Mouse (Mus musculus): ENCODE data around the gene Armcx4. TPM values are rescaled to one million over a fixed set of nuclear protein-coding genes. Genes with fewer than 3 reads are reported as not detected.
"Not testable (repeated sequence)": the region's sequence is repeated elsewhere in the genome, so short reads cannot be mapped to it uniquely, and the experiment has no call there.

Armcx4 gene
- total RNA-seq (2021) = 10 to 100 TPM; 23.8 to 25.6 TPM

DNA sequence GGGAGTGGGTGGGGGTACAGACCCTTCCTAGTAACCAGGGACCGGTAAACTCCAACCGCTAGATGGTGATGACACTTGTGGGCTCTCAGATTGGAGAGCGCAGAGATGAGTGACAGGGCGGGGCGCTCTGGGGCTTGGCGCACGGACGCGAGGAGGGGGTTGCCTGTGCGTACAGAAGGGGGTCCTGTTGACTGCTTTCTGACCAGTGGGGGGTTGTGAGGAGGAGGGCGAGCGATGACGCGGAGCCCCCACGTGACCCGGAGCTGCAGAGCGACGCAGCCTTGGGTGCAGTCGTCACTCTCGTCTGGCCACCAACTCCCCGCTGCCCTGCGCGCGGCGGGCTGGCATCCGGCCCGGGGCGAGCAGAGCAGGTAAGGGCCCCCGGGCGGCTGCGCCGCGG, at the start of gene Armcx4:
Gene Armcx4, plus strand, starts transcription at position 253 of the 400 bp plus-strand sequence.
- DNase-seq = peak; percentile 69 to 77
- intact Hi-C loops (cut with DNase I) = loop anchor here (5.0 kb wide), 2 partner anchors 39 to 74 kb away; no protein-coding TSS in a partner anchor

DNA sequence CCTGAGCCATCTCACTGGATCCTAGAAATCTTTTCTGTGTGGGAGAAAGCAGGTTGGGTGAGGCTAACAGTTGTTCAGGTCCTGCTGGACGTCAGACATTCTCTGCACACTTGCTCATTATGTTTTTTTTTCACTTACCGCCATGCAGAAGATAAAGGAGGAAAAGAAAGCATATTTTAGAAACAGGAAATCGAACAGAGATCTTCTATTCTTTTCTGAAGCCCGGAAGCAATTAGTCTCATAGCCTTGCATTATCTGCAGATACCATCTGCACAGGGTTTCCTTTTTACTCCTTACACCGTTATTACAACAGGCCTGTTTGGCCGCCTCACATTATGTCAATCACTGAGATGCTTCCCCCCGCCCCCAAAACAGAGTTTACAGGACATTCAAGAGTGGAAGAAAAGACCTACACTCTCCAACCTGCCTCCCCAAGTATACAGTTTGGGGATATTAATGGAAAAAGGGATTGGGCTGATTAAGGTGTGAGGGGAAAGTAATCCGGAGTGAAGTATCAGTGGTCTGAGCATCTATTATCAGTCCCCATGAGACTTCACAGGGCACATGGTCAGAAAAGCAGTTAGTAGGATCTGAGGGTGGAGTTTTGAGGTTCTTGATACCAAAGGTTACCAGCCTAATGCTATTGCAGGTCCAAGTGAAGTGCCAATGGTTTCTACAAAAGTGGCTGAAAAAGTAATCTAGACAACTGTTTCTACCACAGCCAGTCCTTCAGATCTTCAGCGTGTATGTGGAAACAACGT, 45.1 kb upstream of the Armcx4 start:
- intact Hi-C loops (cut with DNase I) = no loop called here
- DNase-seq = peak in 1 of 2 experiments; percentile 4

DNA sequence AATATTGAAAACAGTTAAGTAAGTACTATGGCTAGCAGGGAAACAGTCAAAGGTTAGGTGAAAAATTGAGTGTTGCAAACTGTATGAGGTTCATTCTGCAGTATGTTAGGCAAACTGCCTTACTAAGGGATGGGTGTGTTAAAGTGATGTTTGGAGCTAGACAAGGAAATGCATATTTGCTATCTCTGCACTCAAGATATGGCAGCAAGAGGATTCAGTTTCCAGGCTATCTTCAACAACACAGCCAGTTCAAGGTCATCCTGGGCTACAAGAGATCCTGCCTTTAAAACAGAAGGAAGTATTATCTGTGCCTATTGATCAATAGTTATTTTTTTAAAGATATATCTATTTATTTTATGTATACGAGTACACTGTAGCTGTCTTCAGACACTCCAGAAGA, 40.0 kb upstream of the Armcx4 start:
- no peak for DNase-seq
- intact Hi-C loops (cut with DNase I) = loop anchor here (5.0 kb wide), 2 partner anchors 34 to 41 kb away; partner anchors contain the start of gene Armcx4

DNA sequence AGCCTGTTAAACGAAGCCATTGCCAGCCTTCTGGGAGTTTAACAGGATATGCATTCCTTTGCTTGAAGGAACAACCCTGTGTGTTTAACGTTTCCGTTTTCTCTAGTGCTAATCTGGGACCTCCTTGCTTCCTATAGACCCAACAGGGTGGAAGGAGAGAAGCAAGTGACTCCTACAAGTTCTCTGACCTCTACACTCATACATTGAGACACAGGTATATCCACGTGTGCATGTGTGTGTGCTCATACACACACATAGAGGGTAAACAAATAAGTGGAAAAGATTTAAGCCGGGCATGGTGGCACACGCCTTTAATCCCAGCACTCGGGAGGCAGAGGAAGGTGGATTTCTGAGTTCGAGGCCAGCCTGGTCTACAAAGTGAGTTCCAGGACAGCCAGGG, 38.9 kb upstream of the Armcx4 start:
- intact Hi-C loops (cut with DNase I) = loop anchor here (5.0 kb wide), 2 partner anchors 35 to 40 kb away; partner anchors contain the start of gene Armcx4
- no peak for DNase-seq

DNA sequence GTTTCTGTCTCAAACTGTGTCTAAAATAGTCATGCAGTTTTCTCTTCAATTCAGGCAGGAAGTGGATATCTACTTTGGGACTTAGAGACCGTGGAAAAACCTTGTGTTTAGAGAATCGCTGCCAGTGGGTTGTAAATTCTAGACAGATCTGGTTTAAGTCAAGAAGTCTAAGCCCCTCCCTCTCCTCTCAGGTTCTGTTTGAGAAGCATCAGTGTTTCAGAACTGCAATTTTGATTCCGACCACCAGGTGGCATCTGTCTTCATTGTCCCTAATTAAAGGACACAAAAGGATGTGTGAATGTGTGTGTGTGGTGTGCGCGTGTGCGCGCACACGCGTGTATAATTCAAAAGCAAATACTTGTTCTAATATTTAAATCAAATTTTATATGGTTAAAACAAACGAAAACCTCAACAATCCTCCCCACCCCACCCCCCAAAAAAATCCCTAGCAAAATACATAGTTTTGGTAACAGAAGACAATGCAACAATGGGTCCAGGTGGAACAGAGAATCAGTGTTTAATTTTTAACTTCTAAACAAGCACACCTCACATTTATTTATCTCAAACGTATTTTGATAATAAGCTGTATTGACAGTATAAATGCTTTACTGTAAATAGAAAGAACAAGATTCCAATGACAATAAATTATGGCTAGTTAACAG, 38.2 kb upstream of the Armcx4 start:
- peak; percentile 81 to 85 for DNase-seq
- intact Hi-C loops (cut with DNase I) = loop anchor here (2.0 to 5.0 kb wide), 4 partner anchors 36 to 265 kb away; partner anchors contain the start of genes Armcx1 and Armcx4

DNA sequence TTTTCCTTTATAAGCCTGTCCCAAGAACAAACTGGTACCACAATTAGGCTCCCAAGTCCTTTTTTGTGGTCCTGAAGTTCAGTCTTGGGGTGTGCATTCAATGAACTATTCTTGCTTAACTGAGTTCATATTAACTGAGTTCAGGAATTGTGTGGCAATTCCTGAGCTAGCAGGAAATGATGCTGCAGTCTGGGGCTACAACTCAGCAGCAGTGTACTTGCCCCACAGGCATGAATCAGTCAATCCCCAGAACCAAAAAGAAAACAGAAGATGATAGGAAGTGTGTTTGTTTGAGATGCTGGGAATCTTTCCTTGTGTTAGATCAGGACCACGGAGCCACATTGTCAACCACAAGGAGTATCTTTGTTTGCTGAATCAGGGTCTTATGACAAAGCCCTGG, 34.3 kb upstream of the Armcx4 start:
- intact Hi-C loops (cut with DNase I) = no loop called here

DNA sequence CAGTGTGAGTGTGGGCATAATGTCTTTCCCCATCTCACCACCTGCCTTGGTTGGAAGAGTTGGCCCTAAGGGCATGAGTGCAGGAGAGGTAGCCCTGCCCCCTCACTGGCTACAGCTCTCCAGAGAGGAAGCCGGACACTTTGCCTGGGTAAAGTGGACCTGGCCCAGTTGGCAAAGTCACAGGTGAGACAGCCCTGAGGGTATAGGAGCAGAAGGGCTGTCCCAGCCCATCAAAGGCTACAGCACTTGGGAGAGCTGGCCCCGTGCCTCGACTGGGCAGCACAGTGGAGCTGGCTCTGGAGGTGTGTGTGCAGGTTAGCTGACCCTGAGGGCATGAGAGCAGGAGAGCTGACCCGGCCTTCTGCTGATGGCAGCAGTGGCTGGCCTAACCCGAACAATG, 24.7 kb upstream of the Armcx4 start:
- intact Hi-C loops (cut with DNase I) = no loop called here
- no peak for DNase-seq

More for the DNA sequence above, 34.3 kb upstream of the Armcx4 start:
- no peak for DNase-seq

DNA sequence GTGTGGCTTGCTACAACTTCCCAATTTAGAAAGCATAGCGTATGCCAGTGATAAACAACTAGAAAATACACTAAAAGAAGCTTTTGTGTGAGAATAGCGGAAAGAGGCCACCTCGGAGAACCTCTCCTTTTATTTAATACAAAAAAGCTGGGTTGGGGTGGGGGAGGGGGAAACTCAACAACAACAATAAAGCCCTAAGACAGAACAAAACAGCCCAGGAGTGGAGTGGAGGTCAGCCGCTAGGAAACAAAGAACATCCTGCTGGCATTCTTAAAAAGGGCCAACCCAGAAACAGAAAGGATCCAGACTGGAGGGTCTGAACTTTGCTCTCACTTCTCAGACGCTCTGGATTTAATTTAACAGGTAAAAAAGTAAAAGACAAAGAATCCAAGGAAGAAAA, 11.3 kb upstream of the Armcx4 start:
- intact Hi-C loops (cut with DNase I) = no loop called here
- no peak for DNase-seq

DNA sequence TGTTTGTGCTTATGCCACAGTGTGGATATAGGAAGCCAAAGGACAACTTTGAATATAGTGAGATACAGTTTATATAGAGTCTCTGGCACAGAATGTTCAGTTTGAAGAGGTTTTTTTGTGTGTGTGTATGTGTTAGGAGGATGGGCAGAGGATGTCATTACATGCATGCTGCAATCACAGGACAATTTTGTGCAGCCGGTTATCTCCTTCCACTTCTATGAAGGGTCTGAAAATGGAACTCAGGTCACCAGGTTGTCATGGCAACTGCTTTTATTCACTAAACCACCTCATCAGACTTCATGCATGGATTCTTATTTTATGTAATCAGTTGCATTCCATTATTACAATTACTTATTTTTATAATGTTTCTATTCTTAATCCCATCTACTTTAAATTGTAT, 10.4 kb upstream of the Armcx4 start:
- intact Hi-C loops (cut with DNase I) = no loop called here
- no peak for DNase-seq

DNA sequence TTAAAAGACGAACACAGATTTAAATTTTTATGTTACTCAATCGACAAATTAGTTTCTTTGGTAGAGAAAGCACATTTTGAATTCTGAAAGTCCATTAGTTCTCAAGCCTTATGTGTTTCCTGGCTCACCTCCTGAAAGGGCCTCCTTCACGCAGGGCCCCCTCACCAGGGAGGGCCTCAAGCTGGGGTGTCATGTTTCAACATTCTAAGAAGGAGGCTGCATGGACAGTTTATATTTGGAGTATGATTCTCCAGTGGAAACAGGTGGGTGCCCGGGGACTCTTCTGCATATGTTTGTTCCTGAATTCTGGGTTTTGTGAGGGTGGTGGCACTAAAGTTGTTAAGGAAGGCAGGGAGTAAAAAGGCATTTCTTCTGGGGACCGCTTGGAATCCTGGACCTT, 1.4 kb upstream of the Armcx4 start:
- intact Hi-C loops (cut with DNase I) = loop anchor here (5.0 kb wide), 2 partner anchors 38 to 73 kb away; no protein-coding TSS in a partner anchor
- DNase-seq = peak; percentile 9 to 13

DNA sequence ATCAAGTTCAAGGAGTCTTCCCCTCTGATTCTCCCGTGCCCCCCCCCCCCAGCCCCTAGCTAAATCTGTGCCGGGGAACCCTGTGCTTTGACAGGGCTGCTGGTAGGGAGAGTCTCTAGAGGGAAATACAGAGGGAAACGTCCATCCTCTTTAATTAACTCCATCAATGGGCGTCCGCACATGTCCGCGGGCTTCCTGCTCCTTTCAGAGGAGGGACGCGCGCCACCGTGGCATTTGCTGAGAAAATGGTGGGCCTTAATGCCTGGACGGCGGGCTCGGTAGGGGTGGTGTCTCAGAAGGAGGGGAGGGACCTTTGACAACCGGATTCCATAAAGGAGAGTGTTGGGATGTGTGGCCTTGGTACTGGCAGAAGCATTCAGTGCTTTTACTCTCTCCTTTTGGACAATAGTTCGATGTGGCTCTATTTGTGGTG, 436 bp downstream of the Armcx4 start:
- intact Hi-C loops (cut with DNase I) = loop anchor here (5.0 kb wide), 2 partner anchors 39 to 74 kb away; no protein-coding TSS in a partner anchor
- peak; percentile 52 to 54 for DNase-seq

DNA sequence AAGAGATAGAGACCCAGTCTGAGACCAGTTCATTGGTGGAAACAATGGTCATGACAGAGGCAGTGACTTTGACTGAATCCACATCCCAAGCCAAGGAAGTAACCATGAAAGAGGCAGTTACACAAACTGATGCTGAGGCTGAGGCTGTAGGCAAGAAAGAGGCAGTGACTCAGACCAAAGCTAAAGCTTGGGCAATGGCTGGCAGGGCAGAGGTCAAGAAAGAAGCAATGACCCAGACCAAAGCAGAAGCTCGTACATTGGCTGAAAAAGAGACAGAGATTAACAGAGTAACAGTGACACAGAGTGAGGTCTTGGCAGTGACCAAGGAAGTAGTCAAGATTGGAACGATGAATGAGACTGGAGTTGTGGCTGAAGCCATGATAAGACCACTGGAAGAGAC, 3.4 kb downstream of the Armcx4 start:
- intact Hi-C loops (cut with DNase I) = loop anchor here (5.0 kb wide), 2 partner anchors 42 to 77 kb away; no protein-coding TSS in a partner anchor
- no peak for DNase-seq

DNA sequence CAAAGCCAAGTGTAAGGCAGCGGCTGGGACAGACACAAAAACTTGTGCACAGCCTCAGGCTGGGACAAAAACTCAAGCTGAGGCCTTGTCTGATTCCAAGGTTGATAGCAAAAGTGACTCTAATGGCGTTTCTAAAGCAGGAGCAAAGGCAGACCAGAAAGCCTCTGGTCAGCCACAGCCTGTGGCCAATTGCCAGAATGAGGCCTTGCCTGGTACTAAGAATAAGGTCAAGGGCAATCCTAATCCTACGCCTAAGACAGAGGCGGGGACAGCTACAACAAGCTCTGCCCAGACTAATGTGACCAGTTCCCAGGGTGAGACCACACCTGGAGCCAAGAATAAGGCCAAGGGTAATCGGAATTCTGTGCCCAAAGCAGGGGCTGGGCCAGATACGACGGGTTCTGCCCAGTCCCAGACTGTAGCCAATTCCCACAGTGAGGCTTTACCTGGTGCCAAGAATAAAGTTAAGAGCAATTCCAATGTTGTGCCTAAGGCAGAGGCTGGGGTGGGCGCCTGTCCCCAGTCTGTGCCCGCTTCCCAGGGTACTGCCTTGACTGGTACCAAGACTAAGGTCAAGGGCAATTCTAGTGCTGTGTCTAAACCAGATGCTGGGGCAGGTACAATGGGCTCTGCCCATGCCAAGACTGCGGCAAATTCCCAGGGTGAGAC, 4.7 kb downstream of the Armcx4 start:
- DNase-seq = peak in 1 of 2 experiments; percentile 14
- intact Hi-C loops (cut with DNase I) = no loop called here

DNA sequence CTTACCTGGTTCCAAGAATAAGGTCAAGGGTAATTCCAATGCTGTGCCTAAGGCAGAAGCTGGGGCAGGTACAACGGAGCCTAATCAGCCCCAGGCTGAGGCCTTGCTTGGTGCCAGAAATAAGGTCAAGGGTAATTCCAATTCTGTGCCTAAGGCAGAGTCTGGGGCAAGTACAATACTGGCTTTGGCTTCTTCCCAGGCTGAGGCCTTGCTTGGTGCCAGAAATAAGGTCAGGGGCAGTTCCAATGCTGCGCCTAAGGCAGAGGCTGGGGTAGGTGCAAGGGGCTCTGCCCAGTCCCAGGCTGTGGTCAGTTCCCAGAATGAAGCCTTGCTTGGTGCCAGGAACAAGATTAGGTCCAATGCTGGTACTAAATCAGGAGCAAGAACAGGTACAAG, 5.2 kb downstream of the Armcx4 start:
- no peak for DNase-seq
- intact Hi-C loops (cut with DNase I) = no loop called here

DNA sequence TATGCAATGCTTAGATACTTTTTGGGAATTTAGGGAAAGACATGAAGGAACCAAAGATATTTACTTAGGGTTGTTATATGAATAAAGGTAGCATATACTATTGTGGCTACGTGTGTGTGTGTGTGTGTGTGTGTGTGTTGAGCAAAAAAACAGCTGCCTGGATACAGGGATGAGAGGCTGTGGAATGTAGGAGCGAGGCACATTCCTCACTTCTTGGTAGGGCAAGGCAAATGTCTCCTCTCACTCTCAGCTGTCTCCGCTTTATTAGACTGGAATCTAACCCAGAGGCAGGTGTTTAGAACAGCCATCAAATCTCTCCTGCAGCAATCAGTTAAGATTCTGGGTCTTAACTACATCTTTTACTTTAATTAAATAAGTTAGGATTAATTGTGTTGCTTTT, 30.5 kb downstream of the Armcx4 start:
- DNase-seq = no peak
- intact Hi-C loops (cut with DNase I) = loop anchor here (2.0 to 5.0 kb wide), 2 partner anchors 68 to 105 kb away; no protein-coding TSS in a partner anchor

DNA sequence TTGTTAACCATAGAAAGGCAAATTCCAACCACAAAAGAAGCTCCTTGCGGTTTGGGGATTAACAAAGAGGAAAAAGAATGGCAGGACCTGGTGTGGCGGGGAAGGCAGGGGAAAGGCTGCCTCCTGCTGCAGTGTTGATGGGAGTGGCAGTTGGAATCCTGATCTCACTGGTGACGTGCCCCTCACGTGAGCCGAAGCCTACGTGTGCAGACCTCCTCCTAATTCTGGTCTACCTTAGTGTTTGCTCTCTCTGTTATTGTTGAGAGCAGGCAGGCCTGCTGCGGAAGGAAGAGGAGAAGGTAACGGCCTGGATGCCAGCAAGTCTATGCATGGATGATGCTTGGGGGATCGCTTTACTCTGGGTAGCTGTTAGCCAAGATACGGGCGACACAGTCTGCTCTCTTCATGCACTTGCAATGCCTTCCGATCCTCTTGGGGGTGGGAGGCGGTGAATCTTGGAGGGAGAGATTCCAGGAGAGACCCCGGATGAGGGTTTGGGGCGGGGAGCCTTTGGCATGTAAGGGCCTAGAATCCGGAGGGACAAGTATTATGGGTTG, 31.5 kb downstream of the Armcx4 start, which contains the start of gene Armcx1:
Gene Armcx1, plus strand, starts transcription at position 212 of the 557 bp plus-strand sequence.
- DNase-seq = peak; percentile 66 to 71
- intact Hi-C loops (cut with DNase I) = loop anchor here (2.0 to 5.0 kb wide), 2 partner anchors 69 to 106 kb away; no protein-coding TSS in a partner anchor

DNA sequence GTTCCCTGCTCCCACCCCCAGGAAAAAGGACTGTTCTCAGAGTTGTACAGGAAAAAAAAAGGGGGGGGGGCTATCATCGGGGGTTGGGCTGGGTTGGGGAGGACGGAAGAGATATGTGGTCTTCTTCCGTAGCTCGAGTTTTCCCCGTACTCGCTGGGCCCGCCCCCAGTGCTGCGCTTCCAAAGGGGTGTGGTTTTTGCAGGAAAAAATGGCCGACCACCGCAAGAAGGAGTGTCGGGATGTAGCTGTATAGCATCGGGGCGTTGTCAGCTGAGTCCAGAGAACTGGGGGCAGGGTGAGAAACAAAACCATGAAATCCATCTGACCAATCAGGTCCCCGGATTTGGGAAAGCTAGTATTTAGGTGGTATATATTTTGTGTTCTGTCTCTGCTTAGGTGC, 32.2 kb downstream of the Armcx4 start:
- intact Hi-C loops (cut with DNase I) = loop anchor here (5.0 kb wide), 1 partner anchor 106 kb away; no protein-coding TSS in a partner anchor
- peak; percentile 63 to 71 for DNase-seq

DNA sequence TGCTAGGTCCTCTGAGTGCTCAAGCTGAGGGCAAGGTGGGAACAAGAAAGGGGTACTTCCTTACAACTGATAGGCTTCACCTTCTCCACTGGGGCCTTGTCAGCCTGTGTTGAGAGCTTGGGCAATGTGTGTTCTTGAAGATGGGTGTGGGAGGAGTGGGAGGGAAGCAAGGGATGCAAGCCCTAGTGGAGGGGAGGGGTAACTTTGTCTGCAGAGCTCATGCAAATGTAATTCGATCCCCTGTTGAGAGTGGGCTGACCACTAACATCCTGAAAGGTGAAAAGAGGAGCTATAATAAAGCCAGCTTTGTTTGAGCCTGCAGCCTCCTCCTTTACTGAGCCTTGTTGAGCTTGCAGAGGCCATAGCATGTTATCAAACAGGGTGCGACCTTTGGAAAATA, 37.4 kb downstream of the Armcx4 start:
- intact Hi-C loops (cut with DNase I); DNase-seq: not testable (repeated sequence)

DNA sequence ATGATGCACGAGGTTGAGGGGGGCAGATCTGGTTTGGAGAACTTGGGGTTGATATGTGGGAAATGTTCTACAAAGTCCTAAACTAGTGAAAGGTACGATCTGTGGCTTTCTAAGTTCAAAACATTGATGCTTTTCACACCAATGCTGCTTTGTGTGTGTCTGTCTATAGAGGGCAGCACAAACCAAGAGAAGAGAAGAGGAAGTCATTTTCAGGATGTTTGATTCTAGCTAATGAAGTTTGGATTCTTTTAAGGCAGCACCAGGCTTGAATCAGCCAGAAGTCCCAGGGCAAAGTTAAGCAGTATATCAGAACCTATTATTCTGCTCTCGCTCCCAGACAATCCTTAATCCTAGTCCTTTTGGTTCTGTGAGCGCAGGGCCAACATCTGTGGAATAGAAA, 43.5 kb downstream of the Armcx4 start:
- DNase-seq = peak; percentile 39 to 46
- intact Hi-C loops (cut with DNase I) = loop anchor here (5.0 kb wide), 1 partner anchor 183 kb away; no protein-coding TSS in a partner anchor

DNA sequence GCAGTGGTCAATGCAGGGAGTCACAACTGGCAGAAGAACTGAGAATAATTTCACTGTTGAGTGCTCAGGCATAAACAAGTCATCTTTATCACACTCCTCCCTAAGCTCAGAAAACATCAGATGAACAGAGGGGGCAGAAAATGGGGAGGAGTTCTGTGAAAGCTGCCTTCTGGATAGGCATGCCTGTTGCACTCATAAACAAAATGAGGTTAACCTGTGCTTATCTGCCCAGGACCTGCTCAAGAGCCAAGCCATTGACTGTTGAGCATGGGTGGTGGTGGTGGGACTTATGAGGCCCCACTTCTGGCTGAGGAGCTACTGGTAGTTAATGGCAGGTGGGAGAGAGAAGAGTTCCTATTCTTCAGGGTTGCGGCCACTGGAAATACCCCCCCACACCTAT, 51.5 kb downstream of the Armcx4 start:
- DNase-seq = no peak
- intact Hi-C loops (cut with DNase I) = no loop called here

Data from heart, postnatal 10 days (tissue).